Mouse (Mus musculus): ENCODE results near the gene Mgat4d.

- no peak for TF ChIP-seq CTCF (IDR thresholded peaks at IDR 0.05; ENCODE audit: extremely low read depth, insufficient read depth, insufficient read length, insufficient replicate concordance)
- TF ChIP-seq POLR2A (IDR thresholded peaks at IDR 0.05; ENCODE audit: low read depth, low read length): no peak
Measured at GRCm38 (mm10) chr8:83363156-83363769, 15.0 kb downstream of the Mgat4d start.

All from spleen, adult 2 months (tissue).